Mouse (Mus musculus) ES-E14 (cell line): Measurements from ENCODE around the gene Acvr1. TPM values are rescaled to one million over a fixed set of nuclear protein-coding genes. Genes with fewer than 3 reads are reported as not detected.

Source experiments
- DNase-seq: peaks from one replicate; pipeline ENCODE4 v3.0.0-alpha.2; 2013; ENCODE audit warnings: low read depth, low spot score
- H3K27ac ChIP-seq: 2 replicates; pipeline ENCODE4 v1.5.1; 2012; ENCODE audit warnings: low read depth, mild to moderate bottlenecking, low read length, moderate library complexity, mixed read lengths; ENCODE audit not compliant: poor library complexity, insufficient read depth, severe bottlenecking
- H3K36me3 ChIP-seq: 2 replicates; pipeline ENCODE4 v1.6.1; 2012; ENCODE audit warnings: mild to moderate bottlenecking, low read length, moderate library complexity, mixed read lengths; ENCODE audit not compliant: control insufficient read depth, poor library complexity, insufficient read depth, severe bottlenecking
- H3K4me1 ChIP-seq, 2 experiments: fragments of 150-350 bp in 1 of 2; sonication (generic) in 1 of 2; 2 replicates each; pipeline ENCODE4 v1.6.1; 2012; ENCODE audit warnings: low read length in 2 of 2, mild to moderate bottlenecking in 1 of 2, mixed read lengths in 1 of 2; ENCODE audit not compliant: control insufficient read depth in 2 of 2, insufficient read depth in 2 of 2, poor library complexity in 1 of 2
- H3K4me3 ChIP-seq, 2 experiments: fragments of 150-350 bp in 1 of 2; sonication (generic) in 1 of 2; 2 replicates each; pipeline ENCODE4 v1.5.1; 2012; ENCODE audit warnings: low read length in 2 of 2, low read depth in 1 of 2, mild to moderate bottlenecking in 1 of 2, mixed read lengths in 1 of 2; ENCODE audit not compliant: insufficient read depth in 1 of 2, poor library complexity in 1 of 2, severe bottlenecking in 1 of 2
- H3K9ac ChIP-seq: 2 replicates; pipeline ENCODE4 v1.6.1; 2012; ENCODE audit warnings: low read depth, mild to moderate bottlenecking, low read length, mixed read lengths; ENCODE audit not compliant: poor library complexity, insufficient read depth, severe bottlenecking
- H3K9me3 ChIP-seq: fragments of 150-350 bp; sonication (generic); 2 replicates; pipeline ENCODE4 v1.6.1; 2012; ENCODE audit warnings: low read depth, mild to moderate bottlenecking, low read length; ENCODE audit not compliant: control insufficient read depth, insufficient read depth
- CHD2 ChIP-seq: IDR thresholded peaks from 2 replicates; pipeline ENCODE4 v1.6.1; 2014; ENCODE audit warnings: mild to moderate bottlenecking, low read depth, low read length, inconsistent platforms
- HCFC1 ChIP-seq: IDR thresholded peaks from 2 replicates; pipeline ENCODE4 v1.6.1; 2012; ENCODE audit warnings: low read length, inconsistent platforms, borderline replicate concordance; ENCODE audit not compliant: insufficient read depth
- MAFK ChIP-seq: IDR thresholded peaks from 2 replicates; pipeline ENCODE4 v1.6.1; 2014; ENCODE audit warnings: mild to moderate bottlenecking, low read depth, low read length, inconsistent platforms; ENCODE audit not compliant: insufficient read depth
- ZC3H11A ChIP-seq: IDR thresholded peaks from 2 replicates; pipeline ENCODE4 v1.6.1; 2012; ENCODE audit warnings: low read depth, mild to moderate bottlenecking, inconsistent platforms, low read length, borderline replicate concordance
- ZNF384 ChIP-seq: IDR thresholded peaks from 2 replicates; pipeline ENCODE4 v1.6.1; 2012; ENCODE audit warnings: low read depth, low read length, inconsistent platforms
- in situ Hi-C, 2 experiments: fragments of 600-800 bp; cut with MboI; formaldehyde crosslinking; loops; one replicate each; pipeline ENCODE4 v1.15.1; 2025; ENCODE audit warnings: low sequenced_read_pairs in 2 of 2, inconsistent platforms in 1 of 2; ENCODE audit not compliant: unreplicated experiment in 2 of 2
- total RNA-seq: library from RNA; depleted of rRNA; stranded (reverse); fragments of 300-350 nt; gene quantifications from 2 replicates; pipeline ENCODE4 v1.2.3, GENCODE M21; 2012

Gene Acvr1
- total RNA-seq, 1 experiment: 6.6 TPM

DNA sequence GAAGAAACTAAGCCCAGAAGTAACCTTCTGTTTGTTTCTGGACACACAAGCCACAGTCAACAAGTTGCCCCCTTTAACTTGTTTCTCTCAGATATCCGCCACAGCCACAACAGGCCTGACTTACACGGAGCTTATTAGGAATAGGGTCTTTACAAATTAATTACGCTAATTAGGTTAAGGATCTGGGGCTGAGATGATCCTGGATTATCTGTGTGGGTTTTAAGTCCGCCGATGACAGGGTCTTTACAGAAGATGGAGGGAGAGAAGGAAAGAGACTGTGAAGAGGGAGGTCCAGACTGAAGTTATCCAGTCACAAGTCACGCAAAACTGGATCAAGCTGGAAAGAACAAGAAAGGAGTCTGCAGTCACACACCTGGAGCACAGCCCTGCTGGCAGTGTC is 28.8 kb downstream of the Acvr1 start:
- DNase-seq: no peak
- H3K27ac ChIP-seq: no peak overlapping the region
- H3K9me3 ChIP-seq: no peaks in the 10 kb centered on the region
- no peak for TF ChIP-seq ZC3H11A
- no peak for TF ChIP-seq MAFK
- no peak for TF ChIP-seq HCFC1
- TF ChIP-seq ZNF384: no peak
- no peak for TF ChIP-seq CHD2
- no peak overlapping the region for H3K4me3 ChIP-seq
- in situ Hi-C loops: no loop called here
- no peak overlapping the region for H3K9ac ChIP-seq
- H3K4me1 ChIP-seq: peaks cover 0 to 20% of the 10 kb centered on the region in 2 experiments; a peak in 2 of 4 replicates
- H3K36me3 ChIP-seq: no peaks in the 10 kb centered on the region; the same call in 1 of the 2 replicates

GRCm38 (mm10) chr2:58536796-58537195 is 30.2 kb downstream of the Acvr1 start:
- peaks cover 0 to 23% of the 10 kb centered on the region in 2 experiments; a peak in 2 of 4 replicates for H3K4me1 ChIP-seq
- TF ChIP-seq MAFK (no peak), CHD2 (no peak), ZC3H11A (no peak), HCFC1 (no peak)
- in situ Hi-C loops: no loop called here
- H3K9me3 ChIP-seq: no peaks in the 10 kb centered on the region
- H3K4me3 ChIP-seq: no peak overlapping the region
- H3K27ac ChIP-seq: no peak overlapping the region
- DNase-seq: no peak
- H3K9ac ChIP-seq: no peak overlapping the region
- no peaks in the 10 kb centered on the region; the same call in 1 of the 2 replicates for H3K36me3 ChIP-seq

DNA sequence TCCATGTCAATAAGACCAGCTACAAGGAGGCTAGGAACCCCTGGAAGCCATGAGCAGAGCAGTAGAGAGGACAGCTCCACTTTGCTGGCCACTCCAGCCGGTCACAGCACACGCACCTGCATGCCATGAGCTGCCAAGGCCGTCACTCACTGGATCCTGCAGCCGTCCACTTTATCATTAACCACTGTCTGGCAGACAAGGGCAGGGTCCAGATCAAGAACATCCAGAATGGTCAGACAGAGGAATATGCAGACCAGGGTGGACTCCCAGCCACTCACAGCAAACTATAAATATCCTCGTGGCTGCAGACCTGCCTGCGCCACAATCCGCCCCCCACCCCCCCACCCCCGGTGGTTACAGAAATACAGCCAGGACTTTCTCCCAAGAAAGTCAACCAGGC is 31.7 kb downstream of the Acvr1 start:
- in situ Hi-C loops: no loop called here
- TF ChIP-seq MAFK: no peak
- Histone ChIP-seq H3K36me3 (no peaks in the 10 kb centered on the region; the same call in 1 of the 2 replicates), H3K4me1 (peaks cover 0 to 23% of the 10 kb centered on the region in 2 experiments; a peak in 2 of 4 replicates), H3K9ac (no peak overlapping the region), H3K27ac (no peak overlapping the region), H3K4me3 (no peak overlapping the region), H3K9me3 (no peaks in the 10 kb centered on the region)
- no peak for DNase-seq

DNA sequence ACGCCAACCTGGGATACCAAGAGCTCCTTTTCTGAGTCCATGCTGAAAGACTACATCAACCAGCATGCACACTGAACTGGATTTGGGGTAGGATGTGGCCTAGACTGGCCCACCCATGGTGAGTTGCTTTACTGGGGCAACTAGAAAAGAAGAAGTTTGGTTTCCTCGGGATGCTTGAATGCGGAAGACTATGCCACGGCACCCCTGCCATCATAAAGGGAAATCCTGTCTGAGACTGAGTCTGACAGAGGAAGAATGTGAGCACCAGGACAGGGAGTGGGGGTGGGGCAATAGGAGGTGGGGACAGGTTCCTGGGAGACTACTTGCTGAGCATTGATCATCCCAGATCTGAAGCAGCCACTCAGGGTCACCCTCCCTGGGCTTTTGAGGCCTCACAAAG is 32.6 kb downstream of the Acvr1 start:
- peaks cover 0 to 23% of the 10 kb centered on the region in 2 experiments; a peak in 2 of 4 replicates for H3K4me1 ChIP-seq
- in situ Hi-C loops: no loop called here
- no peak for DNase-seq
- H3K9me3 ChIP-seq: no peaks in the 10 kb centered on the region
- TF ChIP-seq HCFC1 (no peak), MAFK (no peak), CHD2 (no peak), ZNF384 (no peak), ZC3H11A (no peak)
- no peak overlapping the region for H3K27ac ChIP-seq
- no peaks in the 10 kb centered on the region; the same call in 1 of the 2 replicates for H3K36me3 ChIP-seq
- H3K9ac ChIP-seq: no peak overlapping the region
- no peak overlapping the region for H3K4me3 ChIP-seq

GRCm38 (mm10) chr2:58533521-58534001 is 33.4 kb downstream of the Acvr1 start:
- no peak overlapping the region for H3K9ac ChIP-seq
- DNase-seq: no peak
- in situ Hi-C loops: no loop called here
- H3K9me3 ChIP-seq: no peaks in the 10 kb centered on the region
- H3K4me3 ChIP-seq: no peak overlapping the region
- no peaks in the 10 kb centered on the region; the same call in 1 of the 2 replicates for H3K36me3 ChIP-seq
- no peak overlapping the region for H3K27ac ChIP-seq
- TF ChIP-seq ZNF384 (no peak), MAFK (no peak), HCFC1 (no peak), CHD2 (no peak), ZC3H11A (no peak)
- peaks cover 0 to 23% of the 10 kb centered on the region in 2 experiments; a peak in 2 of 4 replicates for H3K4me1 ChIP-seq
